14 mouse cellular contexts compared by ENCODE assay signal in genomic region chr11:98761939-98762338, GRCm38 (mm10).
"Had no signal": no experiment of that assay in that cellular context is flagged by ENCODE, and none has a peak within 500 bp of the region (broad histone marks: within the 10 kb centered on the region; RNA-seq: fewer than 3 reads in every experiment).

No protein-coding gene starts in this region.

- H3K4me3 ChIP-seq: intestine, embryonic 15.5 days; kidney, embryonic 15.5 days; limb, embryonic 13.5 days; liver, embryonic 13.5 days; midbrain, embryonic 12.5 days had no signal

- ATAC-seq: intestine, embryonic 15.5 days had no signal

- H3K27me3 ChIP-seq: intestine, embryonic 15.5 days; kidney, embryonic 15.5 days; limb, embryonic 13.5 days; liver, embryonic 13.5 days; midbrain, embryonic 12.5 days had no signal

- H3K9me3 ChIP-seq: intestine, embryonic 15.5 days; kidney, embryonic 15.5 days; limb, embryonic 13.5 days; liver, embryonic 13.5 days; midbrain, embryonic 12.5 days had no signal

- H3K4me2 ChIP-seq: intestine, embryonic 15.5 days; kidney, embryonic 15.5 days; limb, embryonic 13.5 days; liver, embryonic 13.5 days; midbrain, embryonic 12.5 days had no signal

- H3K9ac ChIP-seq: intestine, embryonic 15.5 days; kidney, embryonic 15.5 days; limb, embryonic 13.5 days; liver, embryonic 13.5 days; midbrain, embryonic 12.5 days had no signal

- H3K27ac ChIP-seq: intestine, embryonic 15.5 days; limb, embryonic 13.5 days; liver, embryonic 13.5 days; macrophage; midbrain, embryonic 12.5 days had no signal

- DNase-seq: kidney, adult 11 months; kidney, adult 8-10 months; kidney, postnatal 10 days; kidney, postnatal 36 days; left cerebral cortex, postnatal 4 days; liver, embryonic 13.5 days; lung, postnatal 14 days; right cerebral cortex, postnatal 4 days; thymus, postnatal 25 days had no signal
